Mouse (Mus musculus): Measurements from ENCODE around the gene Hspe1. TPM values are rescaled to one million over a fixed set of nuclear protein-coding genes. Genes with fewer than 3 reads are reported as not detected.

Hspe1 gene
- polyA plus RNA-seq (2014; fragmentation: Illumina TruSeq; extraction: RNeasy Lipid Tissue Mini Kit (QIAGEN cat#74804); ENCODE audit: low read depth, low replicate concordance): 234 TPM

GRCm38 (mm10) chr1:55087932-55088610 lies at the start of gene Hspe1, which contains the start of gene Hspd1:
Hspe1 (plus strand) TSS chr1:55088132.
Hspd1 (minus strand) TSS chr1:55088243.

GRCm38 (mm10) chr1:55052355-55052953 lies 35.5 kb upstream of the Hspe1 start, which contains the start of gene Coq10b:
Coq10b (plus strand) TSS chr1:55052770.

GRCm38 (mm10) chr1:55130943-55131401 lies 43.0 kb downstream of the Hspe1 start, which contains the start of gene Mob4:
Mob4 (plus strand) TSS chr1:55131231.

Other genes starting within 250 kb of the Hspe1 start
- 58.9 TPM for gene Ankrd44, start 161.7 kb upstream of the Hspe1 start, polyA plus RNA-seq (2014; fragmentation: Illumina TruSeq; extraction: RNeasy Lipid Tissue Mini Kit (QIAGEN cat#74804); ENCODE audit: low read depth, low replicate concordance)
- gene Sf3b1, start 60.7 kb upstream of the Hspe1 start, polyA plus RNA-seq (2014; fragmentation: Illumina TruSeq; extraction: RNeasy Lipid Tissue Mini Kit (QIAGEN cat#74804); ENCODE audit: low read depth, low replicate concordance): 610 TPM
- gene Coq10b, start 35.4 kb upstream of the Hspe1 start, polyA plus RNA-seq (2014; fragmentation: Illumina TruSeq; extraction: RNeasy Lipid Tissue Mini Kit (QIAGEN cat#74804); ENCODE audit: low read depth, low replicate concordance): 176 TPM
- gene Hspd1, start 111 bp downstream of the Hspe1 start, polyA plus RNA-seq (2014; fragmentation: Illumina TruSeq; extraction: RNeasy Lipid Tissue Mini Kit (QIAGEN cat#74804); ENCODE audit: low read depth, low replicate concordance): 409 TPM
- gene Mob4, start 43.1 kb downstream of the Hspe1 start, polyA plus RNA-seq (2014; fragmentation: Illumina TruSeq; extraction: RNeasy Lipid Tissue Mini Kit (QIAGEN cat#74804); ENCODE audit: low read depth, low replicate concordance): 354 TPM
- 8.6 TPM for gene Rftn2, start 138.7 kb downstream of the Hspe1 start, polyA plus RNA-seq (2014; fragmentation: Illumina TruSeq; extraction: RNeasy Lipid Tissue Mini Kit (QIAGEN cat#74804); ENCODE audit: low read depth, low replicate concordance)
- 13.3 TPM for gene Mars2, start 149.0 kb downstream of the Hspe1 start, polyA plus RNA-seq (2014; fragmentation: Illumina TruSeq; extraction: RNeasy Lipid Tissue Mini Kit (QIAGEN cat#74804); ENCODE audit: low read depth, low replicate concordance)